Mouse (Mus musculus) adrenal gland, postnatal 25 days (tissue): ENCODE measurements at regions not wholly inside any gene's neighbourhood (a gene's known extent, or its start where the extent isn't known, plus 50 kb on each side); places are given as distances from the start of the nearest gene placed in this dataset.
A peak's percentile ranks its signal among the peaks of the same experiment; 100 is the strongest.

ENCODE experiments used
- DNase-seq: peaks from one replicate; pipeline ENCODE4 v3.0.0; 2021; ENCODE audit warnings: mixed read lengths

DNA sequence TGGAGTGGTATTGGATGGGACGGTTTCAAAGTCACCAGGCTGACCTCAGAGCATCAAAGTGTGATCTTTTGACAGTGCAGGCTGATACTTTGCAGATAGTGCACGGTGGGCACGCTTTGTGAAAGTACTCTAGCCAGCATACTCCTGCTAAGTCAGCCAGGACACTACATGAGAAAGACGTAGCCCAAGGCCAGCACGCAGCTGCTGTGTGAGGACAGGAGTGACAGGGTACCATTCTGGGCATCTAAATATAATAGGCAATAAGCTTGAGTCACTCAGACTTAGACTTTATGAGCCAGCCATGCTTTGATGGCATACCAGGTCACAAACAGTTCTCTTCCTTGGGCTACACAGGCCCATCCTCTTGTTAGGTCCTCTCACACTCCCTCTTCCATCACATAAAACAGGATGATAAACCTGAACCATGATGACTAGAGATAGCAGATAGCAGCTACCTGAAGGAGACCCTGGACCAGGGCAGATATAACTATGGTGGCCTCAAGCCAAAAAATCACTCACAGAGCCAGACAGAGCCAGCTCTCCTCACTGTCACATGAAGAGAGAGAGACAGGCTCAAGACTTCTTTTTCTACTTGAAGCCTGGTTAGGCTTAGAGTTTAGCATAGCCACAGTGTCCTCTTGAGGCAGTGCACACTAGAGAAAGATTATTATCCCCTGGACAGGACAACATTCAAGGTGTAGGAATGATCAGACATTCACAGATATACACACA, 156.7 kb upstream of the Rreb1 start:
- no peak for DNase-seq

DNA sequence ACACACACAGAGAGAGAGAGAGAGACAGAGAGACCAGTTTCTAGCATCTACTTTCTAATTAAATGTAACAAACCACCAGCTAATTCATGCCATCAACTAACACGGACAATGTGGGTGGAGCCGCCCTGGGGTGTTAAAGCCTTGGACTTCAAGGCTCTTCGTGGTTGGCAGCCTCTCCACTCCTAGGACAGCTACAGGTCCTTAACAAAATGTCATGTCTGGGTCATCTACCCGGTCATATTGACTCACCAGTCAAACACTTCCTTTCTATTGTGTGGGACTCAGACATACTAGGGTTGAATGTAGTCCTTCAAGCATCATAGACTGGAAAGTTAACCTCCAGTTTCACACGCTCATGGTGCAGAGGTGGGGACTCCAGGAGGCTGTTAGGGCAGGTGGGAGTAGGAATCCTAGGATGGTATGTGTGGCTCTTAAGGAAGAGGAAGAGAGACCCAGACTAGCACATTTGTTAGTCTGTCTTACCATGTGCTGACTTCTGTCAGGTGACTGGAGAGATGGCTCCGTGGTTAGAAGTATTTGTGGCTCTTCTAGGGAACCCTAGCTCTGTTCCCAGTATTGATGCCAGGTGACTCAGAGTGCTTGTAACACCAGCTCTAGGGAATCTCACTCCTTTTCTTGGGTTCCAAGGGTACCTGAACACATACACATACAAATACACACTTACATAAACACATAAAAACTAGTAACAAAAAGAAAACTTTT, 155.7 kb upstream of the Rreb1 start:
- DNase-seq, result no peak

DNA sequence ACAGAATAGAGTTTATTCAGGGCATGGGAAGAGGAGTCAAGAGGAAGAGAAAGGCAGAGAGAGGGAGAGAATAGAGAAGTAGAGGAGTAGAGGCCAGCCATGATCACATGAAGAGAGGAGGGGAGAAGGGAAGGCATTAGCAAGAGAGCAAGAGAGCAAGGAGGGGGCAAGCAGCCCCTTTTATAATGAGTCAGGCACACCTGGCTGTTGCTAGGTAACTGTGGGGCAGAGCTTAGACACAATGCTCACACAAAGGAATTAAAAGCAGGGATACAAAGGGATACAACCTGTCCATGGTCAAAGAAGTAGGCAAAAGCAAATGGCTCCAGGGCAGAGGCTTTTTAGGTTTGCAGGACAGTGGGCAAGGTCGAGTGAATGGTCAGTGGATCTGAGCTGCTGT, 153.5 kb upstream of the Rreb1 start:
- no peak for DNase-seq

DNA sequence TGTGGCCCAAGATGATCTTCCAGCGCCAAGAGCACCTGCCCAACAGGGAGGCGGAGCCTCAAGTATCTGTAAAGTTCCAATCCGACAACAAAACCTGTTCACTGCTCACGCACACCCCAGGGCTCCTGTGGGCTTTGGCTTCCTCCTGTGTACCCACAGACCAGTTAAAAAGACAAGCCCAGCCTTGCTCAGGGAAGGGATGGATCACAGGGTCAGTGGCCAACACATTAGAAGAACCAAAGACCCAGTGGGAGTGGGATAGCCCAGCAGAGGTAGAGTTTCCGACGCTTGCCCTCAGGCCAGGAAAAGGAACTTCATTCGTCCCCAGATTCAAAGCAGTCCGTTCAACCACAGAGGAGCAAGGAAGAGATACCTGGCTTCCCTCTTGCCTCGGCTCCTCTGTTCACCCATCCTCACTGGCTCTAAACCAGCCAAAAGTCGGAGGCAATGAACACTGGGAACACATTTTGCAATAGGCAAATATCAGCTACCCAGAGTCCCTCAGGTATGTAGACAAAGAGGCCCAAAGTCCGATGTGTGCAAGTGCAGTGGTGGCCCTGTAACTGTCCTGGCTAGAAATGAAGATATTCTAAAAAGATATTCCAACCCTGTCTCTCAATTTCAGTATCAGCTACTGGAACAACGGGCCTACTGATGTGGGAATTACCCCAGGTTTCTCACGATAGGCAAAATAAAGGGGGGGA, 152.5 kb upstream of the Rreb1 start:
- DNase-seq, result no peak

DNA sequence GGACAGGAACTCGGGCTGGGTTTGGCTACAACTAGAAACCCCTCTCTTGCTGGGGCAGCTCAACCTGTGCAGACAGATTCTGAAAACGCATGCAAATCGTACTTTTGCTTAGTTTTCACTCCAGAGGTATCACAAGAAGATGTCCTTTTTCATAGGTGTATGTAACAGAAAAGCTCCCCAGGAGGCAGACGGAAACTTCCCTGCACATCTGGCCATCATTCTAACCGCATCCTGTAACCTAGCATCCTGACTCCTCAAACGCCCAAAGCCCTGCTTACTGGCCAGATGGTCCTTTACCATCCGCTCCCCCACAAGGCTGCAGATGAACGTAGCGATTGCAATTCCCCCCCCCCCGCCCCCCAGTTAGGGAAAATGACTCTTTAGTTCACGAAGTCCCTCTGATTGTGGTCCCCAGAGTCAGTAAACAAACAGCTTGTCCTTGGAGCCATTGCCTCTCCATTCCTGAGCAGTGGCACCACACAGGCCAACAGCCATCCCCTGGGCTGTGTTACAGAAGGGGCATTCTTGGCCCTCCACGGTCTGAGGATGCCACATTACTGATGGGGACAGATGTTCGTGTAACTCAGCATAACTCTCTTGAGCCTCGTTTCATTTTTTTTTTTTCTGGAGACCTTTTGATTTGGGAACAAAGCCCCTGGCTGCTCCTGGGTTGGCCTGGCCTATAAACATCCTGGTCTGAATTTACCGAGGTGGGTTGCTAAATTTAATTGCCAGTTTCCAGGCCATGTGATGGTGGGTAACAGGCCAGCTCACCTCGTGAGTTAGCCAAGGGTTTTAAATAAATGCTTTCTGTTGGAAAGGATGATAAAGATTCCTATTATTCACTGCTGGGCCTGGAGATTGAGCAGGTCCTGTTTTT, 149.6 kb upstream of the Rreb1 start:
- DNase-seq, result no peak

DNA sequence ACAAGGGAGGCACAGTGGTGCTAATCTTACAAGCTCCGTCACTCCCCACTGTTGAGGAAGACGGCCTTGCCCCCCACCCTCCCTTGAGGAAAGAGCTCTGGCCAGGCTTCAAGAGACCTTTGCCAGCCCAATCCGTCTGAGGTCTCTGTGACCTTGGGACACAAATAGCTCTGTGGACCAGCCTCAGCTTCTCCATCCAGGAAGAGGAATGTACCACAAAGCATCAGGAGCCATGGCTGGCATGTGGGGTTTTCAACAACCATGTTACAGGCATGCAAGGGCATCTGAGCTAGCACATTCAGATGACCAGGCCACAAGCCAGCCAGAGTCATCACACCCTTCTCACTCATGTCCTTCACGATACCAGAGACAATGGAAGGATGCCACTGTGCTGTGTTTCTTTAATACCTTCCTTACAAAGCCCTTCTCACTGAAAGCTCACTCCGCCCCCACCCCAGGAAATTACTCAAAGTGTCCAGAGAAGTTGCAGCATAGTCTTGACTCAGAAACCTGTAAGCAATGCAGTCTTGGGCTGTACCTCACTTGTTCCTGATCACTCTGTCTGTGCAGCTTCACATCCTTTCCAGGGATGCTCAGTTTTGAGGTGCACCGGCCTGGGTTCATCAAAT, 148.8 kb upstream of the Rreb1 start:
- DNase-seq, result no peak

DNA sequence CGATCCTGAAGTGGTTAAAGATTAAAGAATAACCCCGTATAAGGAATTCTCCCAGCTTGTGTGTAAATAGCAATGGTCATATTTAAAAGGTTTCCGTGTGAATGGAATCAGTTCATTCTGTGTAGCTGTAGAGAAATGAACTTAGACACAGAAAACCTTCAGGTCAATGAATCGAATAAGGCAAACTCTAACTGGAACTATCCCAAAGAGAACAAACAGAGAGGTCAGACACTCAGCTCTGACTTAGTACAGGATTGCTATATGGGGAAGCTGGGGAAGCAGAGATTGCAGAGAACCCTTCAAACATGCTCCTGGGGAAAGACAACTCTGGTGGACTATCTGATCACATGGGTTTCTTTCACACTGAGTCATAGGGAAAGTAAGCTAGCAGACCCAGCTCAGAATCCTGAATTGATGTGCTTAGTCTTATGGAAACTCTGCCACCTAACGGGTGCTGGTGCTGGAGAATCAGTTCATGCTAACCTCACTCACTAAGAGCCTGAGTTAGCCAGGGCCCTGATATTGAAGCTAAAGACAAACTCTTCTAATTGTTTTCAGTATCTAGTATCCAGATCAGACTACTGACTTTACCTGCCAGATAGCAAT, 145.3 kb upstream of the Rreb1 start:
- DNase-seq, result no peak

DNA sequence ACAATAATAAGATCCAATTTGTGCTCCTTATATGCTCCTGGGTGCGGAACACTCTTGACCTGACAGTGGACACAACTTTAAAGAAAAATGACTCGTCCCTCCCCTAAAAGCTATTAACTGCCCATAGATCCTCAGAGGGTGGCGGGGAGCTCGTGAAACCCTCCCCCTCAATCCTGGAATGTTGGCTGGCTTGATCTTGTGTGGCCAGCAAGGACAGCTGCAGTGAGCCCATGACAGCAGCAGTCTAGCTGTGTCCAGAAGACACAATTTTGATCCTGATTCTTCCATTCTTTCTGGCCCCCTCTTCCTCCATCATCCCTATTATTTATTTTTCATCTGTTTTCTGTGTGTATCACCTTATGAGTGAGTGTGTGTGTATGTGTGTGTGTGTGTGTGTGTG, 141.8 kb upstream of the Rreb1 start:
- DNase-seq, result no peak

DNA sequence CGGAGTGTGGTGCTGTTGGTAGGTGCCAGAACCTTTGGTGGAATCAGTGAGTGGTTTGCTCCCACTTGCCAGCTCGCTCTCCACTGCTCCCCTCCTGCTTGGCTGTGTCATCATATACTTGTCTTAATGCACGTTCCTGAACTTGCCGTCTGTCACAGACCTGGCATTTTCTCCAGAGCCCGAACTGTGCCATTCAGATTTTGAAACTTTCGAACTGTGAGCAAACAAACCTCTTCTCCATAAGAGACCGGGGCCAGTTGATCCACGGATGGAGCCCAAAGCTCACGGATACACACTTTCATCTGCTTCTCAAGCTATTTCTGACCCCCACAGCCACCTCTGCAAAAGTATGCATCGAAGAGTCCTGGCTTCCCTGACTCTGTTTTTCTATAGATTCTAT, 141.0 kb upstream of the Rreb1 start:
- DNase-seq, result no peak

DNA sequence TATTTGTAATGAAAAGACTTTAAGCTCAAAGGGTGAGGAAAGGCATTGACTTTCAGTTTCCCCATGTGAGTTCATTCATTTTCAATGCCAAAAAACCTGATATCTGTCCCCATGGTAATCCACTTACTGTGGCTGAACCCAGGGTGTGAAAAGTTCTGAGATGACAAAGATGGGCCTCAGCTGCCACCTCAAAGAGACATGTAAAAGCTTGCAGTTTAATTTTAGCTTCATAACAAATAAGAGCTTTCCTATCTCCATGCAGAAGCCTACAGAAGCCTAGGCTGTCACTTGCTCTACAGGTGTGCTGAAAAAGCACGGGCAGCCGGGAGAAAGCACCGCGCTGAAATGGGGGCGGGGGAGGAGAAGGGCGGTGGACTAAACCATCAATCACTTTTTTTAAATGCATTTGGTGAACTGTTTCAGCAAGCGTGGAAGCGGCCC, 140.1 kb upstream of the Rreb1 start:
- DNase-seq, result no peak

DNA sequence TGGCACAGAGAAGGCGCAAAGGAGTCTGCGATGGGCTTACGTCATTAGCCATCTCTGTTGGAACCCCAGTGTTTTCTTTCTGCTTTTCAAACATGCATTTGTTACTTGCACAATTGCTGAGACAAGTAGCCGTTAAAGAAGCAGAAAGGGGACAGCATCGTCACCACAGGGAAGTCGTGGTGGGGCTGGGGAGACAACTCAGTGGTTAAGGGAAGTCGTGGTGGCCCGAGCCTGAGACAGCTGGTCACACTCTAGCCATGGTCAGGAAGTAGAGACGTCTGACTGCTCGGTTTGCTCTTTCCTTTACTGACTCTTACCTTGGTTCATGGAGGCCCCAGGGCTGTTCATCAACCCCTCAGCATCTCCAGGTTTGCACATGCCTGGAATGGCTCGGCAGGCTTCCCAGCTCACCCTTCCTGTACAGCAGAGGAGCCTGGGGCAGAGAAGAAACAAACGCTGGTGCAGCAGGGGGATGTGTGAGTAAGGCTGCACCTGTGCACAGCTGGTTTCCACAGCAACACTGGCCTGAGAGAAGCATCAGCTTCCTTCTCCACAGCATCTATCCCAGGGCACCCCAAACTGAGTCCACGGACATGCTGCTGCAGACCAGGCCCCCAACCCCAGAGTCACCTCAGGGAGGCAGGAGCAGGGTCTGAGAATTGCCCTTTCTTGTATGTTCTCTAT, 135.6 kb upstream of the Rreb1 start:
- no peak for DNase-seq

DNA sequence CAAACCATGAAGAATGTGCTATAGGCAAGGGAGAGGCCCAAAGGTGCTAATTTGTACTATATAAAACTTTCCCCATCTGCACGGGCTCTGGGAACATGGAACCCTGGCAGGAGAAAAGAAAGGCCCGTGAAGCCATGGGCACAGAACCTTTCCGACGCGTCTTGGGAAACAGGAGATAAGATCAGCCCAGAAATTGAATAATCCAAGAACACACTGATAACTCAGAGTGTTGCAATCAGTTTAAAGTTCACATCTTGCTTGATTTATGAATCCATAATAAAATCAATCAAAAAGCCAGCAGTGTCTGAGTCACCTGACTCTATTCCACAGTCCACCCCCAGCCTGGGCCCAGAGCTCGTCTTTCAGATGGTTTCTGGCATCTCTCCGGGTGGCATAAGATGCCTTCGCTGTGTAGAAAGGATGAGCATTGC, 133.4 kb upstream of the Rreb1 start:
- peak; percentile 28 for DNase-seq

DNA sequence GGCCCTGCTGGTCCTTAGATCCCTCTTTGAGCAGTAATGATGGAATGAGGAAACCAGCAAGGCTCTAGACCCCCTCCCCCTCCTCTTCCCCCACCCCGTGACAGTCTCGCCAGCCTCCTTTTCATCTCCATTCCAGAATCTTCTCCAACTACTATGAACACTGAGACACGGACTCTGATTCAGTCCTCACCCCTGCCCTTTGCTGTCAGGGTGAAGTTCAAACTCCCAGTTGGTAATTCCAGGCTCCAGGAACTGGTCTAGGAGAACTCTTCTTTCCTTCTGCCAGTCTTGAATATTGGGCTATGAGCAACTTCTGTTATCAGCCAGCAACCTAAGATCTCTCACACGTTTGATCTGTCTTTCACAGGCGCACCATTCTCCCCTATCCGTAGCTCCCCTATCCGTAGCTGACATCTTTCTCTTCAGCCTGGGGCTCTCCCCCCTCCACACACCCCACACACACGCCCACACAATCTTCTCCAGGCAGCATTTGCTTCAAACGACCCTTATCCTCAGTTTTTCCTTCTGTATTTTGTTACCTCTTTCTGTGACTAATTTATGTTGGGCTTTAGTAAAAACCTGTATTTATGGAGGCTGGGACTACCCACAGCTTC, 128.6 kb upstream of the Rreb1 start:
- DNase-seq, result no peak

DNA sequence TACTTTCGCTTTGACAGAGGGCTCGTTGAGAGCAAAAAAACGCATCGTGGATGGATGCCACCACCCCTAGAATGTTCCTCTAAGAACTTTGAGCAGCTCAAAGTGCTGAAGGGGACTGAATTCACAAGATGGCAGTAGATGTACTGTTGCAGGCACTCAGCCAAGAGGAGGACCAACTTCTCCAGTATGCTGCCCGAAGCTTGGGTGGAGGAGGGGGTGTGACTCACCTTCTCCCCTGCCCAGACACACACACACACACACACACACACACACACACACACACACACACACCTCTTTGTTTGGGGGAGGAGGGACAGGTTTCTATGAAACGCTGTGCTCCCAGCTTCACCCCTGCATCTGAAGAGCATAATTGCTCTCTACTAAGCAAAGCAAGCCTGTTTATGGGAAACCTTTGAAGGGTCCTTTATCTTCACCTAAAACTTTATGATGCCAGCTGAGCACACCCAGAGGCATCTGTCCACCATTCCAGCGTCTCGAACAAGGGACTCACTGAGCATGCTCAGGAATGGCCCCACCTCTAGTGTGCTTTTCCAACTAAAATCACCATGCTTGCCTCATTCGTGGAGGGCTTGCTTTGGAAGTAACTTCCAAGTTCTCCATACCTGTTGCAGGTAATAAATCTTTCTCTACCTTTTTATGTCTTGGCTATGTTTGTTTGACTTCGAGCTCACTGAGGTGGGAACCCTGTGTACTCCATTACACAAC, 126.8 kb upstream of the Rreb1 start:
- DNase-seq, result no peak

DNA sequence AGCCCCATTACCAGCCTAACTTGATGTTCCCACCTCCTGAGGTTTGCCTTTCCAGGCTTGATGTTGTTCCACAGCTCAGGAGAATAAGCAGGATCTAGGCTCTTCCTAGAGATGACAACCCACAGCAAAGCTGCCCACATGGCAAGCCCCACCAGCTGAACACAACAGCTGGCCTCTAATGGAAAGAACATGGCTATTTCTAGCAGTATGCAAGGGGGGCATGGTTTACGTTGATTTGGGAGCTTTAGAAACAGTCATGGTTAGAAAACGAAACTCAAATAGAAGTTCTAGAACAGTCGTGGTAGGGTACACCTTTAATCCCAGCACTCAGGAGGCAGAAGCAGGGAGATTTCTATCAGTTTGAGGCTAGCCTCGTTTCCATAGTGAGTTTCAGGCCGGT, 123.5 kb upstream of the Rreb1 start:
- DNase-seq, result no peak

DNA sequence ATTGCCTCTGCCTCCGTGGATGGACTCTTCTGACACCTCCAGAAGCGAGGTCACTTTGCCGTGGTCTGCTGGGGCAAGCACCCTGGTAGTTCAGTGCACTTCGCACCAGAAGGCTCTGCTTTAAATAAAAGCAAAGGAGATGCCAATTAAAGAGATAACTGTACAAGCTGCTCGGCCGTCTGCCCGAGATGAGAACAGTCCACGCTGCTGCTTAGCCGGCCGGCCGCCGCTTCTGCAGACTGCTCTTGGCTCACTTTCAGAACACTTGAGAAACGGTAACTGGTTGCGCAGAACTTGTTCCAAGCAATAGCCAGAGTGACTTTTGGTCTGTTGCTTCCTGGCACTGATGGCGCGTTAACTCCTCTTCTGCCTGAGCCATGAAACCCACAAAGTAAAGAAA, 121.0 kb upstream of the Rreb1 start:
- peak; percentile 57 for DNase-seq

DNA sequence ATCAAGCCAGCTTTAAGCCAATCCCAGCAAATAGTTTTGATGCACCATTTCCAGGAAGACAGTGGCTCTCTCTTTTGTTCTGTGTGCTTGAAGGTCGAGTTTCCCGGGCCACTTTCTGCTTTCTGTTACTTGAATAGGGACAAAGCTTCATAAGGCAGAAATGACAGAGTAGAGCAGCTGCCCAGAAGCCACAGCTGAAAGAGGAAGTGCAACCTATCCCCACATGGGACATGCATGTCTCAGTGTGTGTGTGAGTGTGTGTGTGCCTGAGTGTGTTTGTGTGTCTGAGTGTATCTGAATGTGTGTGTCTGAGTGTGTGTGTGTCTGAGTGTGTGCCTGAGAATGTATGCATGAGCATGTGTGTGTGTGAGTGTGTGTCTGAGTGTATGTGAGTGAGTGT, 120.2 kb upstream of the Rreb1 start:
- DNase-seq, result no peak

DNA sequence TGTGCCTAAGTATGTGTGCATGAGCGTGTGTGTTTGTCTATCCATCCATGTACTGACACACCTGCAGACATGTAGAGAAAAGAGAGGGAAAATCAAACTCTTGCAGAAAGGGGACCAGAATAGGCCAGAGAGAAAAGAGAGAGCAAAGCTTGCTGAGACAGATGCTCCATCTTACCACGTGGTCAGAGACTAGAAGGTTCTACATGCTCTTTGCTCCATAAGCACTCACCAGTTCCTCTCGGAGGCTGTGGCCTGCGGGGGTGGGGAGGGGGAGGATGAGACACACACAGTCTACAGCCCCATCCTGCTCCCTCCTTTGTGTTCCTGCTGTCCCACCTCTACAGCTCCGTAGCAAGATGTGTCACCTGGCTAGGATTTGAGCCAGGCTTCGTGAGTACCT, 119.7 kb upstream of the Rreb1 start:
- no peak for DNase-seq

DNA sequence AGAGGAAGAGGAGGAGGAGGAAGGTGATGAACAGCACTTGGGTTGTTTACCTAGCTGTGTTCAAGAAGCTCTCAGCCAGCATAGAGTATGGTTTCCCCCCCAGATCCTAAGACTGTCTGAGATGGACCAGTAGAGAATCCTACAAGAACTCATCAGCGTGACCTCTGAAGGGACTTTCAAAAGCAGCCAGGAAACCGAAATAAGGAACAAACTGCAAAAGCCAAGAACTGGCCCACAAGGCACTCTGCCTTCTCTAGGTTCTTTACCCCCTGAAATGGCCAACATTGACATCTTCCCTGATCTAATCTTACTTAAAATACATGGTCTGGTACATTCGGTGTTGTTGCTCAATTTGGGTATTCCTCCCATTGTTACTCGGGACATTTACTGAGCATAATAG, 118.1 kb upstream of the Rreb1 start:
- no peak for DNase-seq

DNA sequence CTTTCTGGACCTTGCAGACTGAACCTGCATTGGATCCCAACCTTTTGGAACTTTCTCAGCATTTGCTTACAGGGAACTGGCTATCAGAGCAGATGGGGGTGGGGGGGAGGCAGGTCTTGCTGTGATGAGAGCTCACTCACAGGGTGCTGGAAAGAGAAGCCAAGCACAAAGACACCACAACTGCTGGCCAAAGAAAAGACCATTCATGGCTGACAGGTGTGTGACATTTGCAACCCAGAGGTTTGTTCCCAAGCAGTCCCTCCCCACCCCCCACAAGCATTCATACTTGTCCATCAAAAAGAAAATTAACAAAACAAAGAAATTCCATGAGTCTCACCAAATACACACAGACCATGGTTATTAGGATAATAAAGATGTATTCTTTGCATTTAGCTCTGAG, 117.5 kb upstream of the Rreb1 start:
- DNase-seq, result no peak
